Mouse (Mus musculus): ENCODE data around the gene Gm15155.
"Not testable (repeated sequence)": the region's sequence is repeated elsewhere in the genome, so short reads cannot be mapped to it uniquely, and the experiment has no call there.

The Gm15155 gene

GRCm38 (mm10) chrX:156155776-156156175 lies 531.2 kb downstream of the Gm15155 start:
- no peak for DNase-seq (ENCODE audit: low spot score)

- no peak for DNase-seq (ENCODE audit: low spot score)
These were observed 547.0 kb downstream of the Gm15155 start for GRCm38 (mm10) chrX:156171587-156171986.

- DNase-seq (ENCODE audit: low spot score), result not testable (repeated sequence)
These were observed 679.3 kb downstream of the Gm15155 start for GRCm38 (mm10) chrX:156303806-156304205.

Data from lung, postnatal 25 days (tissue).